Mouse (Mus musculus) gastrocnemius, postnatal 36 days (tissue): ENCODE data around the gene Dleu7. TPM values are rescaled to one million over a fixed set of nuclear protein-coding genes. Genes with fewer than 3 reads are reported as not detected.

ENCODE experiments used
- DNase-seq, 2 experiments: peaks; one replicate each; pipeline ENCODE4 v3.0.0; 2022
- intact Hi-C: fragments of 180-260 bp; cut with DNase I; formaldehyde crosslinking; loops from one replicate; pipeline ENCODE4 v1.15.1; 2025
- total RNA-seq, 2 experiments: library from RNA; stranded (reverse); gene quantifications; 2 replicates each; pipeline ENCODE4 v1.2.3; 2021

The Dleu7 gene
- total RNA-seq, 2 experiments from 2014 or later: not detected

DNA sequence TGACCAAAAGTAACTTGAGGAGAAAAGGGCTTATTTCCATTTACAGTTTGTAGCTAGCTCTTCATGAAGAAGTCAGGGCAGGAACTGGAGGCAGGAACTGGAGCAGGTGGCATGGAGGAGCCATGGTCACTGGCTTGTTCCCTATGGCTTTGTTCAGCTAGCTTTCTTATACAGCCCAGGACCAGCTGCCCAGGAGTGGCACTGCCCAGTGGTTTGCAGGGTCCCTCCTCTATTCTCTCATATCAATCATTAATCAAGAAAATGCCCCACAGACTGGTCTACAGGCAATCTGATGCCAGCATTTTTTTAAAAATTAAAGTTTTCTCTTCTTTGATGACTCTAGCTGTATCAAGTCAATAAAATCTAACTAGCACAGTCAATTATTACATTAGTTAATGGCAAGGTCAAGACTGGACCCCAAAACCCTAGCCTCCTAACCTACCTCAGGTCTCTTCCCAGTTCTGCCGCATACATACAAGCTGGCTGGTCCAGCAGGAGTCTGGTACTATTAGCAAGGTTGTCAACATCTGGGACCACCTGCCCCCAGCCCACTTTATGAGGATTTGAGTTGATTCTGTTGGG is 1.4 kb downstream of the Dleu7 start:
- intact Hi-C loops: no loop called here
- no peak for DNase-seq

DNA sequence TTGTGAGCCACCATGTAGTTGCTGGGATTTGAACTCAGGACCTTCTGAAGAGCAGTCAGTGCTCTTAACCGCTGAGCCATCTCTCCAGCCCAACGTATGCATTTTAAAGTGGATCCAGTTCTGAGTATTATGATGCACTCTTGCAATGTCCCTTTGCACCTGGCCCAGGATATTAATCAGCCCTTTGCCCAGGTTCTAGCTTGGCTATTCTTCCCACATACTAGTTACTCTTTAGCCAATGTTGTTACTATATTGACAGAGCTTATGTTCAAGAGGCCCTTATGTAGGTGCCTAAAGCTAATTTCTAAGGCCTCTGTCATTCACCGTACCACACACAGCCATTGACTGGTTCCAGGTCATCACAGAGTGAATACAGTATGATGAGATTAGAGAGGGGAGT is 4.1 kb downstream of the Dleu7 start:
- intact Hi-C loops: no loop called here
- no peak for DNase-seq

GRCm38 (mm10) chr14:62282974-62283373 is 9.9 kb downstream of the Dleu7 start:
- intact Hi-C loops: no loop called here

DNA sequence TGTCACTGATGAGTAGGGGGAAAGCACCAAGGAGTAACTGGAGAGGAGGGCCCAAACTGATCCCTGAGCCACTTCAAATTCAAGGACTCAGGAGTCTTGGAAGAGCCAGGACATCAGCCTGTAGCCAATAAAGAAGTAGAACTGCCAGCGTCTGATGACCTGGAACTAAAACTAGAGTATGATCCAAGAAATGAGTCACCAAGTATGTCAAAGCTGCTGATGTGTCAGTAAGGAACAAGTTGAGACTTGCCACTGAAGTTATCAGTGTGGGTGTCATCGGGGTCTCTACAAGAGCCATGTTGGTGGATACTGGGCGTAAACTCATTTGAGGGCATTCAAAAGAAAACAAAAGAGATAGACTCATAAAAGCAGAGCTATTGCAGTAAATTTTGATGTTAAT is 19.2 kb downstream of the Dleu7 start:
- intact Hi-C loops: no loop called here
- DNase-seq: no peak

More at GRCm38 (mm10) chr14:62282974-62283373, 9.9 kb downstream of the Dleu7 start:
- no peak for DNase-seq

DNA sequence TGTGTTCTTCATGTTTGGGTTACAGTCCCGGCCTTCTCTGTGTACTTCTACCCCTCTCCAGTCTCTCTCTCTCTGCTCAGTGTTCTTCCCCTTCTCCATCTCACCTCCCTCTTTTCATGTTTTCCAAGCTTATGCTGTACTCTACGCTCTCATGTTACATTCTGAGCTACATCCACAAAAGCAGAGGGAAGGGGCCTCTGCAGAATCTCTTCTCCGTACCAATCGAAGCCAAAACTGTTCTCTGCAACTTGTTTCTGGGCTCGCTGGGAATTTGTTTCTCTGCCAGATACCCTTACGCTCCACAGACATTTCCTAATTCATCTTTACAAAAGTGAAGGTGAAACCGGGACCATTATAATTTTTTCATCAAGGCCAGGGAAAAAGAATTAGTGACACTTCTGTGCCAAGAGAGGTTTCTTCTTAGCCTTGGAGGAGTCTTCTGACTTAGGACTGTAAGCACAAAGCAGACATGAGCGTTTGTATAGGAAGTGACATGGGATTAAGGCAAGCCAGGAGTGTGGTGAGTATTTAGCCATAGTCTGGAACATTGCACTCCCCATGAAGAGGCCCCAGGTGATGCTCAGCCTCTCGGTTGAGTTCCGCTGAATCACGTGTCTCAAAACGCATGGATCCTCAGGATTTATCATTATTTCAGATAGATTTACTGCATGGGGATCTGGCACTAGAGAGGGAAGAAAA is 22.0 kb downstream of the Dleu7 start:
- no peak for DNase-seq
- intact Hi-C loops: no loop called here

DNA sequence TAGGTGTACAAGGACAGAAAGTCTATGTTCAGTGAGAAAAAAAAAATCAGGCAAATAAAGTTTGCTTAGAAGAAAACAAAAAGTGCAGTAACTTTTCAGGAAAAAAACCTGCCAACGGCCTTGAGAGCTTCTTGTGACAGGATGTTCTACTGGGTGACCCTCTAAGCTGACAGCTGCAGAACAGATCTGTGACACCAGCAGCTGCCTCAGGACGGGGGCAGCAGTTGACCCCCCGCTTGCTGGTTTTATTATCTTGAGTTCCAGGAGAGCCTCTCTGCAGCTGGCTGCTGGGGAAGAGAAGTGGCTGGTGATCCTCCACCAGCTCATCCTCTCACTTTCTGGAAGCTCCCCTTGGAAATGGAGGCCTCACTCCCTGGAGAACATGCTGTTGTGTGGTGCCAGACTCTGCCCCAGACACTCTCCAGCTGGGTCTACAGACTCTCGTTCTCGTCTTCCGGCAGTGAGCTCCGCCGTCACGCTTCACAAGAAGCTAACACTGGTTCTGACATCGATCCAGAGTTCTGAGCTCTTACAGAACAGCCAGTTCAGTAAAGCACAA is 33.8 kb downstream of the Dleu7 start:
- peak in 1 of 2 experiments; percentile 7 for DNase-seq
- intact Hi-C loops: no loop called here

DNA sequence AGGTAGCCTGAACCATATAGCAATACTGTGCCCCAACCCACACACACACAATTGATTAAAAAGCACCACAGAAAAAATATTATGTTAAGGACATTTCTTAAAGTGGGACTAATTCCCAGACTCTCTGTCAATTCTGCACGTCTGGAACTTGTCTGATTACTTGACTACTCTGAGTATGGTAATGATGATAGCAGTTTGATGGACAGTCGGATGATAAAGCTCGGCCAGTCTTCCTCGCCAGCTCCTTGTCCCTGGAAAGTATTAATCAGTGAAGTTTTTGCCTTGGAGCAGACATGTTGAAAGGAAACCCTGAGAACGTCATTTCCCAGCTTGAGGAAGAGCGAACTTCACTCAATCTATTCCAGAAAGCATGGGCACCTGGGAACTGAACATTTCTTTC is 34.7 kb downstream of the Dleu7 start:
- no peak for DNase-seq
- intact Hi-C loops: no loop called here

DNA sequence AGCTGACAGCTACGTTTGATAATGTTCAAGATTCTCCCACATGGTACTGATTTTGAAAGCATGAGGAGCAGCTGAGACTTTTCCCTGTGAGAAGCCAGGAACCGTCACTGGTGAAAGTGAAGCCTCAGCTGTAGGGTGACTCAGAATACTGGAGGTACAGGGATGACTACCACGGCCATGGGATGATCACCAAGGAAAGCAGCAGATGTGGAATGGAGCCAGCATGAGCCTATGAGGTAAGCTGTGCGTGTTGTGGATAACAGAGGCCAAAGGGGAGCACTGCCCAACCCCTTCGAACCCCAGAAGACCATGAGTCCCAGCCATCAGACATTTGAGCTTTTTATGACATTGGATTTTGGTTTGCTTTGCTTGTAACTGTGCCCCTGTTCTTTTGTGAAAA is 36.8 kb downstream of the Dleu7 start:
- intact Hi-C loops: no loop called here
- DNase-seq: no peak

DNA sequence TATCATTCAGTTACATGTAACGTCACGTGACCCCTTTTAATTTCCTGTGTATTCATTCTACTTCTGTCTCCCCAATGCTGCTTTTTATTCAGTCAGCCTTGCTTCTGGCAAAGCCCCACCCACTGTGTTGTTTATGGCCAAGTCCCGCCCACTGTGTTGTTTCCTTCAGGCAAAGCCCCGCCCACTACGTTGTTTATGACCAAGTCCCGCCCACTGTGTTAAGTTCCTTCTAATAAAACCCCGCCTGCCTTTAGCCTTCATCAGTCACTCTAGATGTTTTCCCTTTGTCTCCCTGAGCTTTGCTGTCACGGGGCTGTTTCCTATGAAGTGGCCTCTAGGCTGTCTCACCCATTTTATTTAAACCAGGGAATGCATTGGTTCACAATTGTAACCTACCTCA is 38.5 kb downstream of the Dleu7 start:
- no peak for DNase-seq
- intact Hi-C loops: loop anchor here (5.0 kb wide), 1 partner anchor 682 kb away; no protein-coding TSS in a partner anchor

DNA sequence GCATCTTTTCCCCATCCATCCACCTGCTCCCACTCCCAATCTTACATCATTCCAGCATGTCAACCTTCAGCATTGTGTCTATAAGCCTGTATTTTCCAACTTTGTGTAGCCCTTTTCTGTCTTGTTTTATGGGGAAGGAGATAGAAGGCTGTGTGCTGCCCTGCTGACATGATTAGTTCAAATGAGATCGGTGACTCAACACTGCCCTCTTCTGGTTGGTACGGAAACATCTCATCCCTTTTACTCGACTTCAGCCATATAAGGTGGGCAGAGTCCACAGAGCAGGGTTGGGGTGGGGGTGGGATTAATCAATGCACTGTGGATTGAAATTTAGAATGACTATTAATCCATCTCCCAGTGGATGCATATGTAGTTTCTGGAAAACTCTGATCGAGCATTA is 40.8 kb downstream of the Dleu7 start:
- intact Hi-C loops: loop anchor here (2.0 to 5.0 kb wide), 2 partner anchors 205 to 680 kb away; partner anchors contain the start of gene Gucy1b2
- peak in 1 of 2 experiments; percentile 33 for DNase-seq

- intact Hi-C loops: loop anchor here (2.0 to 5.0 kb wide), 2 partner anchors 207 to 678 kb away; partner anchors contain the start of gene Gucy1b2
- no peak for DNase-seq
These were observed 42.8 kb downstream of the Dleu7 start for GRCm38 (mm10) chr14:62250046-62250445.

- DNase-seq: no peak
- intact Hi-C loops: loop anchor here (10.0 kb wide), 1 partner anchor 554 kb away; no protein-coding TSS in a partner anchor
These were observed 43.6 kb downstream of the Dleu7 start for GRCm38 (mm10) chr14:62249251-62249650.

GRCm38 (mm10) chr14:62248796-62249195 is 44.1 kb downstream of the Dleu7 start:
- intact Hi-C loops: loop anchor here (10.0 kb wide), 1 partner anchor 554 kb away; no protein-coding TSS in a partner anchor
- DNase-seq: no peak

DNA sequence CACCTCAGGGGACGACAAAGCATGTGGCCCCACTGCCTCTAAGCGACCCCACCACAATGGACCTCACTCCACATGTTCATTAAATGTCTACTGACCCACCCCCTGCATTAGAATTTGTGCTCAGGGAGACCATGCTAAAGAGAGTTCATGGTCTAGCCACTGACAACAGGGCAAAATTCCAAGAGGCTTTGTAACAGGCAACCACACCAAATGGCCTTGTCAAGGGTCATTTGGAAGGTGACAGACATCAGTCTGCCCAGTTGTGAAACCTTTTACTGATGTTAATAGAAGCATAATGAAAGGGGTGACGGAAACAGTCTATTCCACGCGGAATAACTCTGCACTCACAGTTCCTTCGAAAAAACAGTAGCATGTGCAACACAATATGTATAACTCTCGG is 44.5 kb downstream of the Dleu7 start:
- DNase-seq: no peak
- intact Hi-C loops: loop anchor here (10.0 kb wide), 1 partner anchor 554 kb away; no protein-coding TSS in a partner anchor

DNA sequence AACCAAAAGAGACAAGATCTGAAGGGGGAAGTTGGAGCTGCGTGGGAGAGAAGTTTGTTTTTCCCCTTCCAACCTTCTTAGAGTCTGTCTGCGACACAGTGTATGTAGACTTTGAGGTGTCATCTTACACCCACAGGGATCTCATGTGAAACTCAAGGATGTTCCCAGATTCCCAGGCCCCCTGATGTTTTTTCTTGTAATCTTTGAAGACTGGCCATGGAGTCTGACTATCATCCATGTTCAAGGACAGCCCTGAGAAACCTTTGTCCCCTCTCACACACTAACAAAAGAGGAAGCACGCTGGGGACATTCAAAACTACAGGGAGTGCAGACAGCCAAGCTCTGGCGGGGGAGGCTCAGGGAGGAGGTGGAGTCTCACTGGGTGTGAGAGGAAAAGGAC is 47.3 kb downstream of the Dleu7 start:
- intact Hi-C loops: loop anchor here (10.0 kb wide), 1 partner anchor 551 kb away; no protein-coding TSS in a partner anchor
- no peak for DNase-seq

- no peak for DNase-seq
- intact Hi-C loops: loop anchor here (10.0 kb wide), 1 partner anchor 549 kb away; no protein-coding TSS in a partner anchor
These were observed 49.3 kb downstream of the Dleu7 start for GRCm38 (mm10) chr14:62243530-62243929.

DNA sequence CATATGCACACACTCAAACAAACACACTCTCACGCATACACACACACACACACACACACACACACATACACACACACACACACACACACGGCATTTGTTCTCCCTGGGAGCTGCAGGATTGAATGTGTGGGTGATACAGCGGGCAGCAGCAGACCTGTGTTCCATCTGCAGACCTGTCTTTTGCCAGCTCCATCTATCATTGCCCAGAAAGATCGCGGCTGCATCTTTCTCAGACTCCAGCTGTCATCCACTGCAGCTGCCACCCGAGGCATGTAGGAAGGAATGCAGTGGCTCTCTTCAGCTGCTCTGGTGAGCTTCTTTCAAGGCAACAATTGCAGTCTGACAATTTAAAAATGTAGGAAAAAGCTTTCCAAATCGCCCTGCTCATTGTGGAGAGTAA is 56.9 kb downstream of the Dleu7 start:
- intact Hi-C loops: no loop called here
- no peak for DNase-seq

- intact Hi-C loops: no loop called here
- DNase-seq: no peak
These were observed 57.6 kb downstream of the Dleu7 start for GRCm38 (mm10) chr14:62235214-62235613.

GRCm38 (mm10) chr14:62230968-62231367 is 61.9 kb downstream of the Dleu7 start:
- intact Hi-C loops: no loop called here
- DNase-seq: no peak

DNA sequence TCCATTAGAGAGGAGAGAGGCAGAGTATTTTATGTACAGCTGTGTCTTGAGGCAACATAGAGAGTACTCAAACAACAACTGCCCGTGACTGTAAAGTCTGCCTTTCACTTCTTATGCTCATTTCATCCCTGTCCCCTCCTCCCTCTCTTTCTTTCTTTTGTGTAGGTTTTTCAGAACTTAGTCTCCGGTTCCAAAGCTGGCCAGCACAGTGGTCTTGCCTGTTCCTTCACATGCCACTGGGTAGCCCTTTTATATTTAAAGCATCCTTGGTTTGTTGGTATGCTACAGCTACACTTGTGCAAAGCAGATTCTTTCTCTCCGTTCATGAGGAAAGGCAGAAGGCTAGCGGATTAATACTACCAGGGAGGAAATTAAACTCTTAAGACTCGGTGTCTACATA is 65.7 kb downstream of the Dleu7 start:
- no peak for DNase-seq
- intact Hi-C loops: no loop called here

DNA sequence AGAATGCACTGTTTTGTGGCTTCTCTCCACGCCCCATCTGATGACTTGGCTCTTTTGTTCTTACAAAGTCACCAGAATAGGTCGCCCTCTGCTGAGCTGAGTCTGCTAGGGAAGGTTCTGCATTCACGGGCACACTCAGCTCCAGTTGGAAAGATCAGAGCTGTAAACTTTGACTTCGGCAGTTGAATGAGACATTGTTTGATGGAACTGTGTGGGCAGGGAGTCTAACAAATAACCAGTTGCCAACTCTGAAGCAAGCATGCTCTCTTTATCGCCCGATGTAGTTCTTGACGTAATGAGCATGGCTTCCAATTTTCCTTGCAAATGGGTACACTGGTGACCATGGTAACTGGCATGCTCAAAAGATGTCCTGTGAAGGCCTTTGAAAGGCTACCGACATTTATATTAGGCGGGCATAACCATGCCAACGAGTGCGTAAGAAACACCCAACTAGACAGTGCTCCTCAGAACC is 66.2 kb downstream of the Dleu7 start:
- no peak for DNase-seq
- intact Hi-C loops: no loop called here
